Mouse (Mus musculus): ENCODE measurements around the gene Scaf8. TPM values are rescaled to one million over a fixed set of nuclear protein-coding genes. Genes with fewer than 3 reads are reported as not detected.
A peak's percentile ranks its signal among the peaks of the same experiment; 100 is the strongest.

The Scaf8 gene
- polyA plus RNA-seq, 1 experiment from 2014 or later, result 9.8 TPM

DNA sequence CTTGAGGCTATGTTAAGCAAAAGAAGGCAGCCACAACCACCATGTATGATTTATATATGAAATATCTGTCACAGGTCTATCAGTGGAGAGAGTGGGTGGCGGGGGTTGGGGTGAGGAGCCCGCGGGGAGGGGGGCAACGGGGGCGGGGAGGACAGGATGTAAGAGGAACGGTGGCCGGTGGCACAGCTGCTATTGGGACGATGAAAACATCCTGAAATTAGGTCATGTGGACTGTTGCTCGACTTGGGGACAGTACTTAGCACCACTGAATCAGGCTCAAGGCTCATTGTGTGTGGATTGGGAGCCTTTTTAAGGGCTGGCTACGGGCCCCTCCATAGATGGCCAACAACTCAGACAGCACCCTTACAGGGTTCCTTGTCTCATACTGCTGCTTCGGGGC, 105.4 kb downstream of the Scaf8 start:
- H3K27ac ChIP-seq (ENCODE audit: low read length), result 0 out of 2 replicates have a peak overlapping the region, but pooled peaks have one; percentile 14
- no peaks in the 10 kb centered on the region for H3K36me3 ChIP-seq (ENCODE audit: insufficient read depth, low read length)
- H3K4me1 ChIP-seq (ENCODE audit: insufficient read depth, low read depth, low read length), result peaks cover 3% of the 10 kb centered on the region; the same call in 1 of the 2 replicates
- H3K9me3 ChIP-seq (ENCODE audit: low read length), result no peaks in the 10 kb centered on the region
- ATAC-seq (no peak), DNase-seq (ENCODE audit: low spot score) (no peak)
- no peak overlapping the region for H3K4me3 ChIP-seq (ENCODE audit: low read depth, low read length)
- no peak overlapping the region for H3K9ac ChIP-seq (replicated peaks; ENCODE audit: low read depth)
- no peak for TF ChIP-seq EP300 (IDR thresholded peaks at IDR 0.05)
- TF ChIP-seq CTCF (IDR thresholded peaks at IDR 0.05), result no peak
- no peaks in the 10 kb centered on the region for H3K27me3 ChIP-seq (replicated peaks; ENCODE audit: insufficient read depth, low read length)
- WGBS, result 44% methylated on average over 11 of the region's 11 CpGs
- no peak overlapping the region for H3K4me2 ChIP-seq (replicated peaks; ENCODE audit: low read depth, low read length)

GRCm38 (mm10) chr17:3223071-3223470, 108.3 kb downstream of the Scaf8 start:
- whole genome bisulfite sequencing, result 60% methylated on average over 2 of the region's 2 CpGs
- no peak for TF ChIP-seq EP300 (IDR thresholded peaks at IDR 0.05)
- TF ChIP-seq CTCF (IDR thresholded peaks at IDR 0.05), result no peak
- H3K36me3 ChIP-seq (ENCODE audit: insufficient read depth, low read length), result no peaks in the 10 kb centered on the region
- H3K9ac ChIP-seq (replicated peaks; ENCODE audit: low read depth), result no peak overlapping the region
- H3K4me1 ChIP-seq (ENCODE audit: insufficient read depth, low read depth, low read length), result peaks cover 3% of the 10 kb centered on the region; the same call in 1 of the 2 replicates
- H3K27ac ChIP-seq (ENCODE audit: low read length), result no peak overlapping the region
- ATAC-seq, result no peak
- H3K9me3 ChIP-seq (ENCODE audit: low read length), result no peaks in the 10 kb centered on the region
- H3K27me3 ChIP-seq (replicated peaks; ENCODE audit: insufficient read depth, low read length), result no peaks in the 10 kb centered on the region
- no peak for DNase-seq (ENCODE audit: low spot score)
- no peak overlapping the region for H3K4me3 ChIP-seq (ENCODE audit: low read depth, low read length)
- no peak overlapping the region for H3K4me2 ChIP-seq (replicated peaks; ENCODE audit: low read depth, low read length)

DNA sequence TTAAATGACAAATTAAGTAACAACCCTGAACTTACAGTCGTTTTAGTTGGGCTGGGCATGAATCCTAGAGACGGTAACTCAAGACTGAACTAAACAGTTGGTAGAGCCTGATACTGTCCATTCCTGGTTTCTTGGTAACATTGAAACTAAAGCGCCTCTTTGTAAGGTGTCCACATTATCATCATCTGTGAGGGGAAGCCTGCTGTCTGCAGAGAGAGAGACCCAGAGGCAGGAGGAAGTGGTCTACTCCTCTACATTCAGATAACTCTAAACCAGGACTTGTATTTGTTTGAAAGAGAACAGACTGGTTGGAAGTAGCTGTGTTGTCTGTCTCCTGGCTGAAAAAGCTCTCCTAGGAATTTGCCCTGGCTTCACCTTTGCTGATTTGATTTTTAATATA, 108.9 kb downstream of the Scaf8 start:
- Histone ChIP-seq H3K27ac (ENCODE audit: low read length) (no peak overlapping the region), H3K9ac (replicated peaks; ENCODE audit: low read depth) (no peak overlapping the region), H3K36me3 (ENCODE audit: insufficient read depth, low read length) (no peaks in the 10 kb centered on the region), H3K4me2 (replicated peaks; ENCODE audit: low read depth, low read length) (no peak overlapping the region), H3K4me3 (ENCODE audit: low read depth, low read length) (no peak overlapping the region), H3K27me3 (replicated peaks; ENCODE audit: insufficient read depth, low read length) (no peaks in the 10 kb centered on the region), H3K9me3 (ENCODE audit: low read length) (no peaks in the 10 kb centered on the region), H3K4me1 (ENCODE audit: insufficient read depth, low read depth, low read length) (peaks cover 3% of the 10 kb centered on the region; the same call in 1 of the 2 replicates)
- no peak for ATAC-seq
- 52% methylated on average over 3 of the region's 3 CpGs for WGBS
- TF ChIP-seq EP300 (IDR thresholded peaks at IDR 0.05) (no peak), CTCF (IDR thresholded peaks at IDR 0.05) (no peak)
- DNase-seq (ENCODE audit: low spot score), result no peak

GRCm38 (mm10) chr17:3224383-3225106, 109.8 kb downstream of the Scaf8 start:
- Histone ChIP-seq H3K4me3 (ENCODE audit: low read depth, low read length) (no peak overlapping the region), H3K27me3 (replicated peaks; ENCODE audit: insufficient read depth, low read length) (no peaks in the 10 kb centered on the region), H3K4me1 (ENCODE audit: insufficient read depth, low read depth, low read length) (no peaks in the 10 kb centered on the region; the same call in 1 of the 2 replicates), H3K9me3 (ENCODE audit: low read length) (no peaks in the 10 kb centered on the region), H3K9ac (replicated peaks; ENCODE audit: low read depth) (no peak overlapping the region), H3K4me2 (replicated peaks; ENCODE audit: low read depth, low read length) (no peak overlapping the region), H3K27ac (ENCODE audit: low read length) (no peak overlapping the region), H3K36me3 (ENCODE audit: insufficient read depth, low read length) (no peaks in the 10 kb centered on the region)
- DNase-seq (ENCODE audit: low spot score) (peak; percentile 83), ATAC-seq (peak; percentile 76)
- TF ChIP-seq CTCF (IDR thresholded peaks at IDR 0.05), result peak; percentile 99
- TF ChIP-seq EP300 (IDR thresholded peaks at IDR 0.05), result no peak
- WGBS, result 50% methylated on average over 4 of the region's 4 CpGs

- Histone ChIP-seq H3K9ac (replicated peaks; ENCODE audit: low read depth) (no peak overlapping the region), H3K27ac (ENCODE audit: low read length) (no peak overlapping the region), H3K4me3 (ENCODE audit: low read depth, low read length) (no peak overlapping the region), H3K4me2 (replicated peaks; ENCODE audit: low read depth, low read length) (no peak overlapping the region), H3K9me3 (ENCODE audit: low read length) (no peaks in the 10 kb centered on the region), H3K4me1 (ENCODE audit: insufficient read depth, low read depth, low read length) (no peaks in the 10 kb centered on the region), H3K27me3 (replicated peaks; ENCODE audit: insufficient read depth, low read length) (no peaks in the 10 kb centered on the region), H3K36me3 (ENCODE audit: insufficient read depth, low read length) (no peaks in the 10 kb centered on the region; the same call in 1 of the 2 replicates)
- no peak for TF ChIP-seq EP300 (IDR thresholded peaks at IDR 0.05)
- TF ChIP-seq CTCF (IDR thresholded peaks at IDR 0.05), result peak; percentile 89
- WGBS, result 73% methylated on average over 17 of the region's 17 CpGs
- DNase-seq (ENCODE audit: low spot score), result peak; percentile 72
- ATAC-seq, result peak; percentile 50
Measured at GRCm38 (mm10) chr17:3230231-3231000, 115.6 kb downstream of the Scaf8 start.

DNA sequence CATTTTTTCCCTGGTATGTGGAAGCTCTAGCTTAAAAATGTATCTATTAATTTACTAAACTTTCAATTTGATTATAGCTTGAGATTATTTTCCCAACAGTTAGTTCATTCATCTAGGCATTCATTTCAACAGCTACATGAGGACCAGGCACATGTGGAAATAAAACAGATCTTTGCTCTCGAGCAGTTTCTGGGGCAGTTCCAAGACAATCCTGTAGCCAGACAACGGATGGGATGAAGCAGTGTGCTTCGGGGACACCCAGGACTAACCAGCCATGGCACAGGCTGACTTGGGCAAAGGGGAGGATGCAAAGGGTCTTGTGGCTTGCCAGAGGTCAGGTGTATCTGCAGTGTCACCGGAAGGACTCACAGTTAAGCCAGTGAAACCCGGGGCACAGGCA, 117.9 kb downstream of the Scaf8 start:
- Histone ChIP-seq H3K27ac (ENCODE audit: low read length) (no peak overlapping the region), H3K27me3 (replicated peaks; ENCODE audit: insufficient read depth, low read length) (no peaks in the 10 kb centered on the region), H3K4me3 (ENCODE audit: low read depth, low read length) (no peak overlapping the region), H3K4me2 (replicated peaks; ENCODE audit: low read depth, low read length) (no peak overlapping the region), H3K36me3 (ENCODE audit: insufficient read depth, low read length) (no peaks in the 10 kb centered on the region; the same call in 1 of the 2 replicates), H3K4me1 (ENCODE audit: insufficient read depth, low read depth, low read length) (no peaks in the 10 kb centered on the region), H3K9me3 (ENCODE audit: low read length) (no peaks in the 10 kb centered on the region), H3K9ac (replicated peaks; ENCODE audit: low read depth) (no peak overlapping the region)
- 89% methylated on average over 5 of the region's 5 CpGs for WGBS
- TF ChIP-seq CTCF (IDR thresholded peaks at IDR 0.05) (no peak), EP300 (IDR thresholded peaks at IDR 0.05) (no peak)
- no peak for DNase-seq (ENCODE audit: low spot score)
- ATAC-seq, result no peak

Data from lung, postnatal 0 days (tissue).